Mouse (Mus musculus) kidney, adult 2 months (tissue): ENCODE measurements around the gene 9030025P20Rik.
"Not testable (repeated sequence)": the region's sequence is repeated elsewhere in the genome, so short reads cannot be mapped to it uniquely, and the experiment has no call there.

ENCODE experiments used
- CTCF ChIP-seq: fragments of 200-500 bp; conservative IDR thresholded peaks from 2 replicates; pipeline ENCODE4 v1.5.1; 2011; ENCODE audit warnings: low read depth, mild to moderate bottlenecking, control low read depth, low read length, moderate library complexity, mixed read lengths; ENCODE audit not compliant: insufficient read depth, insufficient read length
- POLR2A ChIP-seq: fragments of 200-500 bp; IDR thresholded peaks from one replicate; pipeline ENCODE4 v1.6.1; 2011; ENCODE audit warnings: low read depth, low read length, control low read depth

DNA sequence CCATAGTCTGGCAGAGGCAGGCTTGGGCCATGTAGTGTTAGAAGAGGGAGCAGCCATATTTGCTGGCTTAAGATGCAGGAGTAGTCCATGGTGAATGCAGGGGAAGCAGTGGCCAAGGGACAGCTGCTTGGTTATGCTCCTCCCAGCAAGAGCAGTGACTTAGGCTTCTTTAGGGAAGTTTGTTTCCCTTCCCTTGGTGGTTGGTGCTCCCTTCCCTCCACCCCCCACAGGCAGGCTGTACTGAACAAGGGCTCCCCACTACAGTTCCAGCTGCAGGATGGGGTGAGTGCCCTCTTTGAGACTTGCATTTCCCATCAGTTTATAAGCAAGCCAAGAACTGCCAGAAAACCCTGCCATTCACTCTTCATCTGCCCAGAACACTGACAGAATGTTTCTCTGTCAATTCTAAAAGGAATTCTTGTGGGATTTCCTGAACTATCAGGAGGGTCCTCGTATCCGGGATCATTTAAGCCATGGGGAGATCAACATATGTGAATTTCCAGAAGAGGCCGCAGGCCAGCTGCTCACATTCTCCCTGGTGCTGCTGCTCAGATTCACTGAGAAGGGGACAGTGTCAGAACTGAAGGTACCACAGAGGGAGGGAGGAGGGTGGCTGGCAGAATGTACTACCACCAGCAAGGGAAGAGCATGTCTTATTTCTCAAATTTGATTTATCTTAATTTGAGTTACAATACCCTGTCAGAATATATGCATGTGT lies 43.4 kb downstream of the 9030025P20Rik start:
- TF ChIP-seq POLR2A, CTCF: not testable (repeated sequence)
